Mouse (Mus musculus) midbrain, embryonic 15.5 days (tissue): ENCODE data around the gene Gbp4. TPM values are rescaled to one million over a fixed set of nuclear protein-coding genes. Genes with fewer than 3 reads are reported as not detected.
"Not testable (repeated sequence)": the region's sequence is repeated elsewhere in the genome, so short reads cannot be mapped to it uniquely, and the experiment has no call there.

Experiments used
- ATAC-seq: fragments of 200-750 bp; cut with Nextera tagmentation; replicated peaks from 2 replicates; pipeline ENCODE4 v1.8.0; 2017; ENCODE audit warnings: moderate TSS enrichment
- H3K27ac ChIP-seq: fragments of 300-500 bp; sonication (generic); 2 replicates; pipeline ENCODE4 v1.5.1; 2015; ENCODE audit warnings: mild to moderate bottlenecking, inconsistent platforms
- H3K27me3 ChIP-seq: fragments of 300-500 bp; sonication (generic); replicated peaks from 2 replicates; pipeline ENCODE4 v1.6.1; 2015; ENCODE audit warnings: inconsistent platforms
- H3K36me3 ChIP-seq: fragments of 300-500 bp; sonication (generic); replicated peaks from 2 replicates; pipeline ENCODE4 v1.6.1; 2015; ENCODE audit warnings: inconsistent platforms
- H3K4me1 ChIP-seq: fragments of 300-500 bp; sonication (generic); 2 replicates; pipeline ENCODE4 v1.6.1; 2015; ENCODE audit warnings: inconsistent platforms
- H3K4me2 ChIP-seq: fragments of 300-500 bp; sonication (generic); 2 replicates; pipeline ENCODE4 v1.6.1; 2015; ENCODE audit warnings: inconsistent platforms, mild to moderate bottlenecking, moderate library complexity
- H3K4me3 ChIP-seq: fragments of 300-500 bp; sonication (generic); 2 replicates; pipeline ENCODE4 v1.5.1; 2015; ENCODE audit warnings: mild to moderate bottlenecking, inconsistent platforms
- H3K9ac ChIP-seq: fragments of 300-500 bp; sonication (generic); 2 replicates; pipeline ENCODE4 v1.6.1; 2015; ENCODE audit warnings: mild to moderate bottlenecking, inconsistent platforms
- H3K9me3 ChIP-seq: fragments of 300-500 bp; sonication (generic); 2 replicates; pipeline ENCODE4 v1.6.1; 2016; ENCODE audit warnings: inconsistent platforms
- WGBS: fragments of 180-500 bp; shearing (Covaris S2); methylation state at CpG from one replicate; pipeline ENCODE4 v1.1.7; 2015; ENCODE audit warnings: mixed read lengths; 5-methylcytosine and 5-hydroxymethylcytosine counted together
- polyA plus RNA-seq: library from polyadenylated mRNA; unstranded; fragments of >200 nt; fragmentation: Nextera tagmentation; extraction: Ambion mirVana; gene quantifications from 2 replicates; pipeline ENCODE4 v1.2.1, GENCODE M21; 2015

Gbp4 gene
- polyA plus RNA-seq = 1.6 and 1.8 TPM in 2 replicates

- H3K4me2 ChIP-seq = not testable (repeated sequence)
- 20% methylated on average over 2 of the region's 2 CpGs for WGBS
These were observed at the start of gene Gbp4, which contains the start of the genes Gbp9 and Gbp8 for GRCm38 (mm10) chr5:105139409-105140088. Gbp4 (minus strand) TSS chr5:105139586. Gbp9 (minus strand) TSS chr5:105139539. Gbp8 (minus strand) TSS chr5:105139540.

GRCm38 (mm10) chr5:105181446-105181845 is 42.1 kb upstream of the Gbp4 start:
- ATAC-seq = no peak
- H3K9ac ChIP-seq = no peak overlapping the region
- no peak overlapping the region for H3K4me2 ChIP-seq
- no peak overlapping the region for H3K27ac ChIP-seq
- no peaks in the 10 kb centered on the region for H3K36me3 ChIP-seq
- H3K9me3 ChIP-seq = no peaks in the 10 kb centered on the region
- no peaks in the 10 kb centered on the region for H3K4me1 ChIP-seq
- H3K27me3 ChIP-seq = no peaks in the 10 kb centered on the region
- no peak overlapping the region for H3K4me3 ChIP-seq

More at GRCm38 (mm10) chr5:105139409-105140088, at the start of gene Gbp4, which contains the start of the genes Gbp9 and Gbp8:
- not testable (repeated sequence) for H3K27me3 ChIP-seq, H3K27ac ChIP-seq, H3K4me1 ChIP-seq, H3K9ac ChIP-seq, ATAC-seq, H3K36me3 ChIP-seq, H3K4me3 ChIP-seq, H3K9me3 ChIP-seq

GRCm38 (mm10) chr5:105156582-105156981 is 17.2 kb upstream of the Gbp4 start:
- no peak overlapping the region for H3K4me2 ChIP-seq
- WGBS = 88% methylated on average over 5 of the region's 5 CpGs

GRCm38 (mm10) chr5:105154049-105154448 is 14.7 kb upstream of the Gbp4 start:
- Histone ChIP-seq H3K27ac (no peak overlapping the region), H3K4me3 (no peak overlapping the region), H3K4me1 (no peaks in the 10 kb centered on the region), H3K27me3 (no peaks in the 10 kb centered on the region), H3K36me3 (no peaks in the 10 kb centered on the region), H3K9ac (no peak overlapping the region), H3K4me2 (no peak overlapping the region), H3K9me3 (no peaks in the 10 kb centered on the region)
- ATAC-seq = no peak

More at GRCm38 (mm10) chr5:105156582-105156981, 17.2 kb upstream of the Gbp4 start:
- no peak overlapping the region for H3K9ac ChIP-seq
- no peaks in the 10 kb centered on the region for H3K4me1 ChIP-seq
- H3K9me3 ChIP-seq = no peaks in the 10 kb centered on the region
- H3K36me3 ChIP-seq = no peaks in the 10 kb centered on the region
- ATAC-seq = no peak
- no peak overlapping the region for H3K27ac ChIP-seq
- no peaks in the 10 kb centered on the region for H3K27me3 ChIP-seq
- no peak overlapping the region for H3K4me3 ChIP-seq

- not testable (repeated sequence) for H3K27ac ChIP-seq, ATAC-seq, H3K4me3 ChIP-seq, H3K27me3 ChIP-seq, H3K4me1 ChIP-seq, H3K9me3 ChIP-seq, H3K4me2 ChIP-seq, H3K9ac ChIP-seq, H3K36me3 ChIP-seq
- WGBS = 75% methylated on average over 2 of the region's 2 CpGs
These were observed 8.7 kb upstream of the Gbp4 start for GRCm38 (mm10) chr5:105148062-105148461.

GRCm38 (mm10) chr5:105146447-105146846 is 7.1 kb upstream of the Gbp4 start:
- Histone ChIP-seq H3K36me3 (no peaks in the 10 kb centered on the region), H3K4me1 (no peaks in the 10 kb centered on the region), H3K27ac (no peak overlapping the region), H3K9ac (no peak overlapping the region), H3K9me3 (no peaks in the 10 kb centered on the region), H3K27me3 (no peaks in the 10 kb centered on the region), H3K4me2 (no peak overlapping the region), H3K4me3 (no peak overlapping the region)
- ATAC-seq = no peak

GRCm38 (mm10) chr5:105145731-105146130 is 6.3 kb upstream of the Gbp4 start:
- H3K27ac ChIP-seq, H3K9me3 ChIP-seq, H3K4me3 ChIP-seq, ATAC-seq, H3K9ac ChIP-seq, H3K4me2 ChIP-seq, H3K4me1 ChIP-seq, H3K27me3 ChIP-seq, H3K36me3 ChIP-seq: not testable (repeated sequence)
- 46% methylated on average over 3 of the region's 3 CpGs for WGBS

GRCm38 (mm10) chr5:105140089-105140810 is 864 bp upstream of the Gbp4 start:
- H3K4me2 ChIP-seq, ATAC-seq, H3K27ac ChIP-seq, H3K27me3 ChIP-seq, H3K4me1 ChIP-seq, H3K9ac ChIP-seq, H3K36me3 ChIP-seq, H3K4me3 ChIP-seq, H3K9me3 ChIP-seq: not testable (repeated sequence)
- WGBS = 41% methylated on average over 2 of the region's 2 CpGs

- ATAC-seq = no peak
- H3K9ac ChIP-seq = no peak overlapping the region
- H3K4me2 ChIP-seq = no peak overlapping the region
- WGBS = 89% methylated on average over 1 of the region's 1 CpGs
- H3K4me3 ChIP-seq = no peak overlapping the region
- no peaks in the 10 kb centered on the region for H3K4me1 ChIP-seq
- H3K9me3 ChIP-seq = no peaks in the 10 kb centered on the region
- H3K36me3 ChIP-seq = no peaks in the 10 kb centered on the region
- H3K27ac ChIP-seq = no peak overlapping the region
- no peaks in the 10 kb centered on the region for H3K27me3 ChIP-seq
These were observed 480 bp downstream of the Gbp4 start for GRCm38 (mm10) chr5:105138906-105139305.

GRCm38 (mm10) chr5:105136706-105137304 is 2.6 kb downstream of the Gbp4 start:
- H3K9ac ChIP-seq, H3K4me2 ChIP-seq, ATAC-seq, H3K9me3 ChIP-seq, H3K27ac ChIP-seq, H3K36me3 ChIP-seq, H3K4me1 ChIP-seq, H3K27me3 ChIP-seq, H3K4me3 ChIP-seq: not testable (repeated sequence)
- WGBS = 79% methylated on average over 3 of the region's 3 CpGs

- not testable (repeated sequence) for H3K4me2 ChIP-seq, H3K4me1 ChIP-seq, H3K9ac ChIP-seq, H3K4me3 ChIP-seq, H3K9me3 ChIP-seq, H3K27ac ChIP-seq, H3K27me3 ChIP-seq, H3K36me3 ChIP-seq, ATAC-seq
- WGBS = 78% methylated on average over 6 of the region's 6 CpGs
These were observed 17.7 kb downstream of the Gbp4 start for GRCm38 (mm10) chr5:105121731-105122130.

GRCm38 (mm10) chr5:105115740-105116139 is 23.6 kb downstream of the Gbp4 start:
- Histone ChIP-seq H3K27me3 (no peaks in the 10 kb centered on the region), H3K36me3 (no peaks in the 10 kb centered on the region), H3K4me1 (no peaks in the 10 kb centered on the region), H3K9me3 (no peaks in the 10 kb centered on the region), H3K4me3 (no peak overlapping the region), H3K27ac (no peak overlapping the region), H3K4me2 (no peak overlapping the region), H3K9ac (no peak overlapping the region)
- no peak for ATAC-seq
- 86% methylated on average over 2 of the region's 2 CpGs for WGBS
